Mouse (Mus musculus) G1E-ER4 (cell line): ENCODE data around the gene Actl10. TPM values are rescaled to one million over a fixed set of nuclear protein-coding genes. Genes with fewer than 3 reads are reported as not detected.

Experiments
- GATA1 ChIP-seq: IDR thresholded peaks from one replicate; pipeline ENCODE4 v1.8.0; 2012; ENCODE audit warnings: low read length, inconsistent platforms
- polyA plus RNA-seq: library from polyadenylated mRNA; stranded (reverse); fragments of >175 nt; gene quantifications from 2 replicates; pipeline ENCODE4 v1.2.3, GENCODE M21; 2012

The Actl10 gene
- polyA plus RNA-seq, 1 experiment: 0.06 TPM

- no peak for TF ChIP-seq GATA1
These were observed 16.9 kb downstream of the Actl10 start for GRCm38 (mm10) chr2:154568329-154569070.

GRCm38 (mm10) chr2:154569071-154569748 is 17.6 kb downstream of the Actl10 start:
- TF ChIP-seq GATA1: no peak

- no peak for TF ChIP-seq GATA1
These were observed 18.3 kb downstream of the Actl10 start, which contains the start of gene E2f1 for GRCm38 (mm10) chr2:154569836-154570286. Gene E2f1, minus strand, starts transcription at chr2:154569892.

GRCm38 (mm10) chr2:154570666-154571065 is 19.1 kb downstream of the Actl10 start:
- no peak for TF ChIP-seq GATA1

GRCm38 (mm10) chr2:154571266-154571665 is 19.7 kb downstream of the Actl10 start:
- TF ChIP-seq GATA1: no peak

- TF ChIP-seq GATA1: no peak
These were observed 20.4 kb downstream of the Actl10 start for GRCm38 (mm10) chr2:154571976-154572375.

GRCm38 (mm10) chr2:154572996-154573395 is 21.4 kb downstream of the Actl10 start:
- no peak for TF ChIP-seq GATA1

- no peak for TF ChIP-seq GATA1
These were observed 22.7 kb downstream of the Actl10 start for GRCm38 (mm10) chr2:154574271-154574670.

GRCm38 (mm10) chr2:154576876-154577743 is 25.5 kb downstream of the Actl10 start:
- TF ChIP-seq GATA1: no peak

- TF ChIP-seq GATA1: no peak
These were observed 26.1 kb downstream of the Actl10 start for GRCm38 (mm10) chr2:154577744-154578067.

GRCm38 (mm10) chr2:154580586-154580985 is 29.0 kb downstream of the Actl10 start:
- TF ChIP-seq GATA1: no peak

GRCm38 (mm10) chr2:154581421-154581820 is 29.8 kb downstream of the Actl10 start:
- TF ChIP-seq GATA1: no peak

GRCm38 (mm10) chr2:154583906-154584872 is 32.6 kb downstream of the Actl10 start:
- no peak for TF ChIP-seq GATA1

- TF ChIP-seq GATA1: no peak
These were observed 33.5 kb downstream of the Actl10 start for GRCm38 (mm10) chr2:154584931-154585601.
